Mouse (Mus musculus) T-helper 1 cell (primary cell): ENCODE results near the gene Tdrkh.

Experiments
- in situ Hi-C: fragments of 300-600 bp; cut with MboI, MseI; formaldehyde crosslinking; loops from one replicate; pipeline ENCODE4 v1.15.1; 2025; ENCODE audit warnings: high pct_unique_total_duplicates

Gene Tdrkh

GRCm38 (mm10) chr3:94456529-94457000 is 43.5 kb downstream of the Tdrkh start:
- in situ Hi-C loops, result loop anchor here (5.0 to 25.0 kb wide), 2 partner anchors 141 to 1969 kb away; partner anchors contain the start of gene Sprr1a

GRCm38 (mm10) chr3:94457055-94457454 is 44.0 kb downstream of the Tdrkh start:
- in situ Hi-C loops, result loop anchor here (5.0 to 25.0 kb wide), 2 partner anchors 140 to 1970 kb away; partner anchors contain the start of gene Sprr1a

- in situ Hi-C loops, result loop anchor here (5.0 to 25.0 kb wide), 2 partner anchors 137 to 1973 kb away; partner anchors contain the start of gene Sprr1a
These were observed 46.8 kb downstream of the Tdrkh start for GRCm38 (mm10) chr3:94459834-94460233.

GRCm38 (mm10) chr3:94463926-94464578 is 51.0 kb downstream of the Tdrkh start:
- in situ Hi-C loops, result loop anchor here (25.0 kb wide), 1 partner anchor 1977 kb away; the partner anchor contains the start of gene Sprr1a

- in situ Hi-C loops, result loop anchor here (25.0 kb wide), 1 partner anchor 1979 kb away; the partner anchor contains the start of gene Sprr1a
These were observed 52.8 kb downstream of the Tdrkh start for GRCm38 (mm10) chr3:94465632-94466430.

- in situ Hi-C loops, result loop anchor here (25.0 kb wide), 1 partner anchor 1982 kb away; the partner anchor contains the start of gene Sprr1a
These were observed 55.9 kb downstream of the Tdrkh start for GRCm38 (mm10) chr3:94468931-94469330.

- in situ Hi-C loops, result loop anchor here (25.0 kb wide), 1 partner anchor 1985 kb away; the partner anchor contains the start of gene Sprr1a
These were observed 59.5 kb downstream of the Tdrkh start for GRCm38 (mm10) chr3:94472447-94473114.

- in situ Hi-C loops, result loop anchor here (25.0 kb wide), 1 partner anchor 1986 kb away; the partner anchor contains the start of gene Sprr1a
These were observed 60.0 kb downstream of the Tdrkh start for GRCm38 (mm10) chr3:94473115-94473505.

- in situ Hi-C loops, result loop anchor here (25.0 kb wide), 1 partner anchor 1986 kb away; the partner anchor contains the start of gene Sprr1a
These were observed 60.6 kb downstream of the Tdrkh start for GRCm38 (mm10) chr3:94473567-94474232.

- in situ Hi-C loops, result no loop called here
These were observed 63.4 kb downstream of the Tdrkh start for GRCm38 (mm10) chr3:94476301-94477035.

- in situ Hi-C loops, result no loop called here
These were observed 64.4 kb downstream of the Tdrkh start for GRCm38 (mm10) chr3:94477444-94477843.

GRCm38 (mm10) chr3:94477981-94478422 is 64.9 kb downstream of the Tdrkh start, which contains the start of gene Celf3:
Celf3 (plus strand) TSS chr3:94478295.
- in situ Hi-C loops, result no loop called here

- in situ Hi-C loops, result no loop called here
These were observed 65.6 kb downstream of the Tdrkh start for GRCm38 (mm10) chr3:94478591-94479169.

GRCm38 (mm10) chr3:94479564-94479963 is 66.5 kb downstream of the Tdrkh start:
- in situ Hi-C loops, result no loop called here

GRCm38 (mm10) chr3:94480291-94480884 is 67.3 kb downstream of the Tdrkh start, which contains the start of gene Riiad1:
Riiad1 (minus strand) TSS chr3:94480341.
- in situ Hi-C loops, result no loop called here

- in situ Hi-C loops, result no loop called here
These were observed 68.4 kb downstream of the Tdrkh start for GRCm38 (mm10) chr3:94481429-94481828.

GRCm38 (mm10) chr3:94482764-94483385 is 69.8 kb downstream of the Tdrkh start:
- in situ Hi-C loops, result no loop called here

GRCm38 (mm10) chr3:94483790-94484439 is 70.8 kb downstream of the Tdrkh start:
- in situ Hi-C loops, result no loop called here
